Mouse (Mus musculus): ENCODE measurements around the gene Kir3dl2. TPM values are rescaled to one million over a fixed set of nuclear protein-coding genes. Genes with fewer than 3 reads are reported as not detected.
"Not testable (repeated sequence)": the region's sequence is repeated elsewhere in the genome, so short reads cannot be mapped to it uniquely, and the experiment has no call there.

The Kir3dl2 gene
- not detected in 2 replicates for polyA plus RNA-seq (2015; fragmentation: Nextera tagmentation; extraction: Ambion mirVana)

DNA sequence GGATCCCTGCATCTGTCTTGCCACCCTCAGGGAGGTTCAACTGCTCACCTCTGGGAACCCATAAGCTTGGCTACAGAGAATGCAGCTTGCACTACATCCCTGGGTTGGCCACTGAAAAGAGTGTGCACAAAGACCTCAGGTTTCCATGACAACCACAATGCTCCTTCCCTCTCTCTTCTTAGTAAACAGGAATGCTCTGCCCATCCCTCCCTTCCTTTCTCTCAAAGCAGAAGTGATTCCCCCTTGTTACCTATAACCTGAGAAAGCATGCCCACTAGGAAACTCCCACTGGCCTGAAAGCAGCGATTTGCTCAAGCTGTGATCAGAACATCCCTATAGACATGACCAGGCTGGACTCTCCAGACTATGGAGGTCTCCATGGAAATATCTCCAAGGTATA lies at the start of gene Kir3dl2:
Gene Kir3dl2, minus strand, starts transcription at position 101 of the 400 bp plus-strand sequence.
- H3K4me1 ChIP-seq (ENCODE audit: control insufficient read depth, insufficient read depth, low read length); H3K27ac ChIP-seq (ENCODE audit: low read length); H3K27me3 ChIP-seq (ENCODE audit: control insufficient read depth, insufficient read depth, low read length); H3K36me3 ChIP-seq (ENCODE audit: control insufficient read depth, insufficient read depth); H3K9me3 ChIP-seq (replicated peaks; ENCODE audit: control insufficient read depth, low read length); H3K4me3 ChIP-seq (ENCODE audit: low read length); H3K9ac ChIP-seq (ENCODE audit: low read length); H3K4me2 ChIP-seq (ENCODE audit: low read depth, low read length); ATAC-seq (replicated peaks; ENCODE audit: extremely low read depth, insufficient read depth, low FRiP score): not testable (repeated sequence)
- 65% methylated on average over 1 of the region's 1 CpGs for WGBS

DNA sequence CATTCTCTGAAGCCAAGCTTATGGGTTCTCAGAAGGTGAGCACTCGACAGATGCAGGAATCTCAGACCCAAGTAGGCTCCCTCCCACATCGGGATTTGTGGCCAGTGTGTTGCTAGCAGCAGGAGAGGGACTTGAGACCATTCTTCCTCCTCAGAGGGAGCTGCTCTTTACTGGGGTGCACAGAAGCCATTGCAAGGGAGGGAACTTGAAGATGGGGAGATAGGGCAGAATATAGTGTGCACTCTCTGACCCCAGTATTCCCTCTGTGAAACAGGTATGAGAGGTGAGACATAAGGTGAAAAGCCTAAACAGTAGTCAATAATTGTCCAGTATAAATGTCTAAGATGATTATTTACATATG lies 47.0 kb upstream of the Kir3dl2 start:
- Histone ChIP-seq H3K4me2 (ENCODE audit: low read depth, low read length) (no peak overlapping the region), H3K36me3 (ENCODE audit: control insufficient read depth, insufficient read depth) (no peaks in the 10 kb centered on the region), H3K4me1 (ENCODE audit: control insufficient read depth, insufficient read depth, low read length) (no peaks in the 10 kb centered on the region), H3K27ac (ENCODE audit: low read length) (no peak overlapping the region), H3K4me3 (ENCODE audit: low read length) (no peak overlapping the region), H3K27me3 (ENCODE audit: control insufficient read depth, insufficient read depth, low read length) (no peaks in the 10 kb centered on the region), H3K9me3 (replicated peaks; ENCODE audit: control insufficient read depth, low read length) (no peaks in the 10 kb centered on the region), H3K9ac (ENCODE audit: low read length) (no peak overlapping the region)
- ATAC-seq (replicated peaks; ENCODE audit: extremely low read depth, insufficient read depth, low FRiP score), result no peak
- WGBS, result 27% methylated on average over 2 of the region's 2 CpGs

DNA sequence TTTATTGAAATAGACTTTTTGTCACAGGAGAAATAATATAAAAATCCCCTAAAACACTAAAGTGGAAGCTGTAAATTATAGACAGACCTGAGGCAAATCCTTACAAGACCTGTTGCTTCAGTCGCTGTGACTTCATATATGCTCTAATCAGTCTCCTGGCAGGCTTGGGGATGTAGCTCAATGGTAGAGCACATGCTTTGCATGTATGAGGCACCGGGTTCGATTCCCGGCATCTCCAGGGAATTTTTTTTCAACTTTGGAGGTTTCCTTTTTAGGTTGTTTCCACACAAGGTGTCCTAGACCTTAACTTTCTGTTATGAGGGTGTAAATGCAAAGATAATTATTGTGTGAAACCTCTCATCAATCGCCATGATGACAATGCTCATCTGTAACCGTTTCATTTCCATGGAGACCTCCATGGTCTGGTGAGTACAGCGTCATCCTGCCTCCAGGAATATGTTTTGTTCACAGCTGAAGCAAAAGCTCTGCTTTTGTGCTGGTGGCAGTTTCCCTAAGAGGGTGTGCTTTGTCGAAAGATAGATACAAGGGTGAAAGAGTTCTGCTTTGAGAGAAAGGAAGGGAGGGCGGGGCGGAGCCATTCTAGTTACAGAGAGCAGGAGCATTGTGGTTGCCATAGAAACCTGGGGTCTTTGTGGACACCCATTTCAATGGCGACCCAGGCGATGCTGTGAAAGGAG lies 46.5 kb upstream of the Kir3dl2 start, which contains the start of gene Tceal3:
Gene Tceal3, plus strand, starts transcription at position 644 of the 698 bp plus-strand sequence.
- Histone ChIP-seq H3K9ac (ENCODE audit: low read length) (no peak within 1 kb of the TSS), H3K27ac (ENCODE audit: low read length) (no peak within 1 kb of the TSS), H3K4me2 (ENCODE audit: low read depth, low read length) (no peak within 1 kb of the TSS), H3K4me1 (ENCODE audit: control insufficient read depth, insufficient read depth, low read length) (no peaks in the 10 kb centered on the region), H3K27me3 (ENCODE audit: control insufficient read depth, insufficient read depth, low read length) (no peaks in the 10 kb centered on the region), H3K36me3 (ENCODE audit: control insufficient read depth, insufficient read depth) (no peaks in the 10 kb centered on the region), H3K4me3 (ENCODE audit: low read length) (no peak within 1 kb of the TSS), H3K9me3 (replicated peaks; ENCODE audit: control insufficient read depth, low read length) (no peaks in the 10 kb centered on the region)
- ATAC-seq (replicated peaks; ENCODE audit: extremely low read depth, insufficient read depth, low FRiP score), result no peak
- 54% methylated on average over 12 of the region's 12 CpGs for WGBS

DNA sequence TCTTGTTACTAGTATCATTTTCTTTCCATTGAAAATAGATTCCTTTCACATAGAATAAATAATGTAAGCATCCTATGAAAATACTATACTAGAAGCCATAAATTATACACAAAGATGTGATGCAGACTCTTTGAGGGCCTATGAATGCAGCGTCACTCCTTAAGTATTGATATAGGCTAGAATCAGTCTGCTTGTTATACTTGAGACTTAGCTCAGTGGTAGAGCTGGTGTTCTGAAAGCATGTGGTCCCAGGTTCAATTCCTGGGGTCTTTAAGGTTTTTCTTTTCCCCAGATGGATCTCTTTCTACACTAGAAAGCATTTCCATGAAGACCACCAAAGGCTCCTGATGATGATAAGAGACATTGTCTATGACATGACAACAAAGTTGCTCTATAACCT lies 40.8 kb upstream of the Kir3dl2 start:
- Histone ChIP-seq H3K4me2 (ENCODE audit: low read depth, low read length) (no peak overlapping the region), H3K9me3 (replicated peaks; ENCODE audit: control insufficient read depth, low read length) (no peaks in the 10 kb centered on the region), H3K36me3 (ENCODE audit: control insufficient read depth, insufficient read depth) (no peaks in the 10 kb centered on the region), H3K4me3 (ENCODE audit: low read length) (no peak overlapping the region), H3K9ac (ENCODE audit: low read length) (no peak overlapping the region), H3K27me3 (ENCODE audit: control insufficient read depth, insufficient read depth, low read length) (no peaks in the 10 kb centered on the region), H3K4me1 (ENCODE audit: control insufficient read depth, insufficient read depth, low read length) (no peaks in the 10 kb centered on the region), H3K27ac (ENCODE audit: low read length) (no peak overlapping the region)
- WGBS, result 92% methylated on average over 1 of the region's 1 CpGs
- no peak for ATAC-seq (replicated peaks; ENCODE audit: extremely low read depth, insufficient read depth, low FRiP score)

DNA sequence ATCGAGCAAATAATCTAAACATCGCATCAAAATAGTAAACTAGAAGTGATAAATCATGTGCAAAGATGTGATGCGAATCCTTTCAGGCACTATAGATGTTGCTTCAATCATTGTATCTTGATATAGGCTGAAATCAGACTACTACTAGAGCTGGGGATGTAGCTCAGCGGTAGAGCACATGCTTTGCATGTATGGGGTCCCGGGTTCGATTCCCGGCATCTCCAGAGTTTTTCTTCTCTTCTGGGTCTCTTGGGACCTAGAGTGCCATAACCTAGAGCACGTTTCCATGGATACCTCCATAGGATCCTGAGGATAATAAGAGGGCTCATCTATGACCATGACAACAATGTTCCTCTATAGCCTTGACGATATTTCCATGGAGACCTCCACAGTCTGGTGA lies 25.2 kb upstream of the Kir3dl2 start:
- ATAC-seq (replicated peaks; ENCODE audit: extremely low read depth, insufficient read depth, low FRiP score), result not testable (repeated sequence)

DNA sequence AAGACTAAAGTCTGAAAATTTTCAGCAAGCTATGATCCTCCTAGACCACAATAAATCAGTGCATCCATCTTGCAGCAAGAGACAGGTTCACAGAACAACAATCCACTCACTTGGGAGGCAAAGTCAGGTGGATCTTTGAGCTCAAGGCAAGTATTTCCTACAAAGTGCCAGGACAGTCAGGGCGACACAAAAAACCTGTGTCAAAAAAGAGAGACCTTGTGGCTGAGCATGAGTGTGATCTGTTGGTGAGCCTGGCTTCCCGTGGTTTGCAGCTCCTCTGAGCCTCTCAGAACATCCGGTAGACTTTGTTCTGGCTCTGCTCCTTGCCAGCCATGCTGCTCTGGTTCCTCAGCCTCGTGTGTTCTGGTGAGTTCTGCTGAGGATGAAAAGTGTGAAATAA lies 26.2 kb downstream of the Kir3dl2 start, which contains the start of gene Kir3dl1:
Gene Kir3dl1, plus strand, starts transcription at position 301 of the 400 bp plus-strand sequence.
- not testable (repeated sequence) for H3K27ac ChIP-seq (ENCODE audit: low read length)

More for the DNA sequence above, 25.2 kb upstream of the Kir3dl2 start:
- H3K36me3 ChIP-seq (ENCODE audit: control insufficient read depth, insufficient read depth); H3K27ac ChIP-seq (ENCODE audit: low read length); H3K4me2 ChIP-seq (ENCODE audit: low read depth, low read length); H3K9ac ChIP-seq (ENCODE audit: low read length); H3K4me1 ChIP-seq (ENCODE audit: control insufficient read depth, insufficient read depth, low read length); H3K27me3 ChIP-seq (ENCODE audit: control insufficient read depth, insufficient read depth, low read length); H3K9me3 ChIP-seq (replicated peaks; ENCODE audit: control insufficient read depth, low read length); H3K4me3 ChIP-seq (ENCODE audit: low read length): not testable (repeated sequence)
- WGBS, result 84% methylated on average over 9 of the region's 9 CpGs

More for the DNA sequence above, 26.2 kb downstream of the Kir3dl2 start, which contains the start of gene Kir3dl1:
- not testable (repeated sequence) for H3K9ac ChIP-seq (ENCODE audit: low read length); H3K27me3 ChIP-seq (ENCODE audit: control insufficient read depth, insufficient read depth, low read length); H3K9me3 ChIP-seq (replicated peaks; ENCODE audit: control insufficient read depth, low read length); H3K4me1 ChIP-seq (ENCODE audit: control insufficient read depth, insufficient read depth, low read length); H3K36me3 ChIP-seq (ENCODE audit: control insufficient read depth, insufficient read depth); H3K4me2 ChIP-seq (ENCODE audit: low read depth, low read length); ATAC-seq (replicated peaks; ENCODE audit: extremely low read depth, insufficient read depth, low FRiP score); H3K4me3 ChIP-seq (ENCODE audit: low read length)
- 67% methylated on average over 4 of the region's 4 CpGs for WGBS

Other genes with a start within 250 kb of the Kir3dl2 start
- gene Kir3dl1, start 26.1 kb downstream of the Kir3dl2 start, polyA plus RNA-seq (2015; fragmentation: Nextera tagmentation; extraction: Ambion mirVana), result not detected in 2 replicates
- 2.5 and 2.8 TPM in 2 replicates for gene Tceal3, start 46.8 kb upstream of the Kir3dl2 start, polyA plus RNA-seq (2015; fragmentation: Nextera tagmentation; extraction: Ambion mirVana)
- gene Tceal1, start 163.9 kb upstream of the Kir3dl2 start, polyA plus RNA-seq (2015; fragmentation: Nextera tagmentation; extraction: Ambion mirVana), result 8.7 and 9.3 TPM in 2 replicates
- gene Morf4l2, start 199.6 kb upstream of the Kir3dl2 start, polyA plus RNA-seq (2015; fragmentation: Nextera tagmentation; extraction: Ambion mirVana), result 292 and 337 TPM in 2 replicates
- not detected in 2 replicates for gene Glra4, start 236.1 kb upstream of the Kir3dl2 start, polyA plus RNA-seq (2015; fragmentation: Nextera tagmentation; extraction: Ambion mirVana)